Mouse (Mus musculus): ENCODE results near the gene Atp6v1g2. TPM values are rescaled to one million over a fixed set of nuclear protein-coding genes. Genes with fewer than 3 reads are reported as not detected.

The Atp6v1g2 gene
- polyA plus RNA-seq, 1 experiment, result 4.2 TPM

DNA sequence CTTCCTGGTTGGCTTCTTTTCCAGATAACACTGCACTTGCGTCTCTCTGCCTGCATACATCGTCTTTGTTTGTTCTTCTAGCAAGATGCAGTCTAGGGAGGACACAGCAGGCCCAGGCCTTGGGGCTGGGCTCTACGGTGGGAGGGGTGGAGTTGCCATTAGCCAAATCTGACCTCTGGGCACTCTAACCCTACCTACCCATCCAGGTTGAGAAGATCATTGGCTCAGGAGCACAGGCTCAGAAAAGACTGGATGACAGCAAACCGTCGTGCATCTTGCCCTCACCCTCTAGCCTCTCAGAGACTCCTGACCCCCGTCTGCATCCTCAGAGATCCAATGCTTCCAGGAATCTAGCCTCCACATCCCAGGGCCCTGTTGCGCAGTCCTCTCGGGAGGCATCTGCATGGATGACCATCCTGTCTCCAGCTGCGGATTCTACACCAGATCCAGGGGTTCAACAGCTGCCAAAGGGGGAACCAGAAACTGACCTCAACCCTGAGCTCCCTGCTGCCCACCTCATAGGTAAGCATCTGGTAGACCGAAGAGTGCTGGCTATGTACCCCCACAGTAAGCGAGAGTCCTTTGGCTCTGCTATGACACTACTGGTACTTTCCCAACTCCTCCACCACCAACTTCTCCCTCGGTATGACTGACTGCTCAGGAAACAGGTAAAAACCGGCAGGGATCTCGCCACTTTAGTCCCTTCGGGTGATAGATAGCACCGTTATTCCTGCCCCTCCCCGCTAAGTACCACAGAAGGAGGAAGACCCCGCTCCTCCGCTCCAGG lies 38.4 kb upstream of the Atp6v1g2 start:
- H3K36me3 ChIP-seq (ENCODE audit: control insufficient read depth, insufficient read depth, low read length, poor library complexity, severe bottlenecking), result no peaks in the 10 kb centered on the region
- no peaks in the 10 kb centered on the region for H3K4me1 ChIP-seq (ENCODE audit: control insufficient read depth, insufficient read depth, low read length)
- H3K9me3 ChIP-seq (replicated peaks; ENCODE audit: control insufficient read depth, insufficient read depth, low read length, poor library complexity, severe bottlenecking), result no peaks in the 10 kb centered on the region
- no peak overlapping the region for H3K27ac ChIP-seq (ENCODE audit: insufficient read depth, low read length)
- peak overlapping the region; percentile 49 for H3K4me3 ChIP-seq (ENCODE audit: low read depth, low read length)
- no peaks in the 10 kb centered on the region for H3K27me3 ChIP-seq (ENCODE audit: control insufficient read depth, insufficient read depth, low read length, poor library complexity, severe bottlenecking)
- no peak for TF ChIP-seq CTCF (IDR thresholded peaks at IDR 0.05; ENCODE audit: low read depth, low read length)
- no peak for TF ChIP-seq POLR2A (IDR thresholded peaks at IDR 0.05; ENCODE audit: insufficient read depth, low read length)
- no peak for TF ChIP-seq EP300 (IDR thresholded peaks at IDR 0.05; ENCODE audit: insufficient read depth, low read depth, low read length)
- H3K9ac ChIP-seq (ENCODE audit: low read depth, poor library complexity, severe bottlenecking), result no peak overlapping the region

DNA sequence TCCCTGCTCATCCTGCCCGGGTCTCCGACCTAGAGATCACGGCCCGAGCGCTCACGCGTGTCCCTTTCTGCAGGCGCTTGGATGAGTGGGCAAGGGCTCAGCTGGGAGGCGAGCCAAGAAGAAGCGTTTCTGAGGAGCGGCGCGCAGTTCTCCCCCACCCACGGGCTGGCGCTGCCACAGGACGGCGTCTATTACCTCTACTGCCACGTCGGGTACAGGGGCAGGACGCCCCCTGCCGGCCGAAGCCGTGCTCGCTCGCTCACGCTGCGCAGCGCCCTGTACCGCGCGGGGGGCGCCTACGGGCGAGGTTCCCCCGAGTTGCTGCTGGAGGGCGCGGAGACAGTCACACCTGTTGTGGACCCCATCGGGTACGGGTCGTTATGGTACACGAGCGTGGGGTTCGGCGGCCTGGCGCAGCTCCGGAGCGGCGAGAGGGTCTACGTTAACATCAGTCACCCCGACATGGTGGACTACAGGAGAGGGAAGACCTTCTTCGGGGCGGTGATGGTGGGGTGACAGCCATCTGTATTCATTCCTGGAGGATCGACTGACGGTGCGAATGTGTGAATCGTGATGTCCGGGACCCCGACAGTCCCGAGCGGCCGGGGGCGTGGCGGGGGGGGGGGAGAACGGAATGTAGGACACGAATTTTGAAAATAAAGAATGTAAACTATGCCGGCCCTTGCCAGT lies 37.7 kb upstream of the Atp6v1g2 start:
- TF ChIP-seq POLR2A (IDR thresholded peaks at IDR 0.05; ENCODE audit: insufficient read depth, low read length), result no peak
- TF ChIP-seq CTCF (IDR thresholded peaks at IDR 0.05; ENCODE audit: low read depth, low read length), result peak; percentile 90

DNA sequence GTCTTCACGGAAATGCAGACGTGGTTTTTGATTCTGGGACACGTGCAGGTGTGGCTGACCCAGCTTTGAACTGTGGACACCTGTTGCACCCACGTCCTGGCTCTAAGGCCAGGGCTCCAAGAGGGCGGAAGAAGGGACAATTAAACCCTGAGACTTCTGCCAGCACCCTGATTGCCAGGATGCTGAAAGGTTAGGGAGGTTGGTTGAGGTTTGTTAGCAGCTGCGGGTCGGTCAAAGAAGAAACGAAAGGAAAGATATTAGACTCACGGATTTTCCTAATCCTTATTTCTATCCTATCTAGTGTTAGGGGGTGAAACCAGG lies 37.2 kb upstream of the Atp6v1g2 start:
- peak overlapping the region; percentile 70; the same call in 1 of the 2 replicates for H3K4me3 ChIP-seq (ENCODE audit: low read depth, low read length)
- H3K27ac ChIP-seq (ENCODE audit: insufficient read depth, low read length), result no peak overlapping the region
- H3K27me3 ChIP-seq (ENCODE audit: control insufficient read depth, insufficient read depth, low read length, poor library complexity, severe bottlenecking), result no peaks in the 10 kb centered on the region
- no peaks in the 10 kb centered on the region for H3K4me1 ChIP-seq (ENCODE audit: control insufficient read depth, insufficient read depth, low read length)
- no peaks in the 10 kb centered on the region for H3K36me3 ChIP-seq (ENCODE audit: control insufficient read depth, insufficient read depth, low read length, poor library complexity, severe bottlenecking)
- H3K9ac ChIP-seq (ENCODE audit: low read depth, poor library complexity, severe bottlenecking), result peak overlapping the region; percentile 22; the same call in 1 of the 2 replicates
- TF ChIP-seq EP300 (IDR thresholded peaks at IDR 0.05; ENCODE audit: insufficient read depth, low read depth, low read length), result no peak
- no peak for TF ChIP-seq CTCF (IDR thresholded peaks at IDR 0.05; ENCODE audit: low read depth, low read length)
- no peak for TF ChIP-seq POLR2A (IDR thresholded peaks at IDR 0.05; ENCODE audit: insufficient read depth, low read length)
- H3K9me3 ChIP-seq (replicated peaks; ENCODE audit: control insufficient read depth, insufficient read depth, low read length, poor library complexity, severe bottlenecking), result no peaks in the 10 kb centered on the region

More for the DNA sequence above, 37.7 kb upstream of the Atp6v1g2 start:
- Histone ChIP-seq H3K27ac (ENCODE audit: insufficient read depth, low read length) (no peak overlapping the region), H3K4me3 (ENCODE audit: low read depth, low read length) (peak overlapping the region; percentile 70), H3K36me3 (ENCODE audit: control insufficient read depth, insufficient read depth, low read length, poor library complexity, severe bottlenecking) (no peaks in the 10 kb centered on the region), H3K9me3 (replicated peaks; ENCODE audit: control insufficient read depth, insufficient read depth, low read length, poor library complexity, severe bottlenecking) (no peaks in the 10 kb centered on the region), H3K27me3 (ENCODE audit: control insufficient read depth, insufficient read depth, low read length, poor library complexity, severe bottlenecking) (no peaks in the 10 kb centered on the region), H3K9ac (ENCODE audit: low read depth, poor library complexity, severe bottlenecking) (peak overlapping the region; percentile 22; the same call in 1 of the 2 replicates), H3K4me1 (ENCODE audit: control insufficient read depth, insufficient read depth, low read length) (no peaks in the 10 kb centered on the region)

DNA sequence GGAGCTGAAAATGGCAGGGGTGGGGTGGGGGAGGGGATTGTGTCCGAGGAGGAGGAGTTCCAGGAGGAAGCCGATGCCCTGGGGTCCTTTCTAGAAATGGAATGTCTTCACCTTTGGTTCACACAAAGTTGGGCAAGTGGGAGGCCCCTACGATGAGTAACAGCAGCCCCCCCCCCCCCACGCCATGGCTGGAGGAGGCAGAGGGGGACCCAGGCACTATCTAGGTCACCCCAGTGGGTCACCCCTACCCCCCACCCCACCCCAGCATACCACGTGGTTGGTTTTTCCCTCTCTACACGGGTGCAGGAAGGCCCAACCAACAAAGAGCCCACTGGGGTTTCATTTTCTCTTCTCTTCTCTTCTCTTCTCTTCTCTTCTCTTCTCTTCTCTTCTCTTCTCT lies 36.3 kb upstream of the Atp6v1g2 start:
- no peaks in the 10 kb centered on the region for H3K36me3 ChIP-seq (ENCODE audit: control insufficient read depth, insufficient read depth, low read length, poor library complexity, severe bottlenecking)
- no peaks in the 10 kb centered on the region for H3K27me3 ChIP-seq (ENCODE audit: control insufficient read depth, insufficient read depth, low read length, poor library complexity, severe bottlenecking)
- no peak overlapping the region for H3K4me3 ChIP-seq (ENCODE audit: low read depth, low read length)
- no peaks in the 10 kb centered on the region for H3K9me3 ChIP-seq (replicated peaks; ENCODE audit: control insufficient read depth, insufficient read depth, low read length, poor library complexity, severe bottlenecking)
- no peak overlapping the region for H3K9ac ChIP-seq (ENCODE audit: low read depth, poor library complexity, severe bottlenecking)
- no peaks in the 10 kb centered on the region for H3K4me1 ChIP-seq (ENCODE audit: control insufficient read depth, insufficient read depth, low read length)
- no peak for TF ChIP-seq EP300 (IDR thresholded peaks at IDR 0.05; ENCODE audit: insufficient read depth, low read depth, low read length)
- no peak for TF ChIP-seq POLR2A (IDR thresholded peaks at IDR 0.05; ENCODE audit: insufficient read depth, low read length)
- TF ChIP-seq CTCF (IDR thresholded peaks at IDR 0.05; ENCODE audit: low read depth, low read length), result no peak
- H3K27ac ChIP-seq (ENCODE audit: insufficient read depth, low read length), result no peak overlapping the region

DNA sequence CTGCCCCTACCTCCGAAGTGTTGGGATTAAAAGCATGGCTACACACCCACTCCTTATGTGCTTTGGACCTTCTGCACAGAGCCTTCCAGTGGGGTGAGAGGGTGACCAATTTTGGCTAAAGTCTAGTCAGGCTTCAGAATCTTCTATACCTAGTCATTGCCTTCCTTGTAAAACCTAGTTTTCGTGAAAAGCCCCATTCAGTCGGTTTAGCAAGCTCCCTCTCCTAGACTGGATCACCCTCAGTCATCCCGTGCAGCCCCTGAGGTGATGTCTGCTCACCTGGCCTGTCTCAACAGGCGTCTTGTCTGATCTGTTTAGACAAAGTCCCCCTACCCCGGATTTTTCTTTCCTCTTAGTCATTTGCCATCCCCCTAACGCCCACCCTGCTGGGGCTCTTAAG lies 35.4 kb upstream of the Atp6v1g2 start:
- Histone ChIP-seq H3K9ac (ENCODE audit: low read depth, poor library complexity, severe bottlenecking) (no peak overlapping the region), H3K4me1 (ENCODE audit: control insufficient read depth, insufficient read depth, low read length) (no peaks in the 10 kb centered on the region), H3K36me3 (ENCODE audit: control insufficient read depth, insufficient read depth, low read length, poor library complexity, severe bottlenecking) (no peaks in the 10 kb centered on the region), H3K4me3 (ENCODE audit: low read depth, low read length) (no peak overlapping the region), H3K9me3 (replicated peaks; ENCODE audit: control insufficient read depth, insufficient read depth, low read length, poor library complexity, severe bottlenecking) (no peaks in the 10 kb centered on the region), H3K27me3 (ENCODE audit: control insufficient read depth, insufficient read depth, low read length, poor library complexity, severe bottlenecking) (no peaks in the 10 kb centered on the region), H3K27ac (ENCODE audit: insufficient read depth, low read length) (no peak overlapping the region)
- no peak for TF ChIP-seq POLR2A (IDR thresholded peaks at IDR 0.05; ENCODE audit: insufficient read depth, low read length)
- TF ChIP-seq CTCF (IDR thresholded peaks at IDR 0.05; ENCODE audit: low read depth, low read length), result no peak
- no peak for TF ChIP-seq EP300 (IDR thresholded peaks at IDR 0.05; ENCODE audit: insufficient read depth, low read depth, low read length)

DNA sequence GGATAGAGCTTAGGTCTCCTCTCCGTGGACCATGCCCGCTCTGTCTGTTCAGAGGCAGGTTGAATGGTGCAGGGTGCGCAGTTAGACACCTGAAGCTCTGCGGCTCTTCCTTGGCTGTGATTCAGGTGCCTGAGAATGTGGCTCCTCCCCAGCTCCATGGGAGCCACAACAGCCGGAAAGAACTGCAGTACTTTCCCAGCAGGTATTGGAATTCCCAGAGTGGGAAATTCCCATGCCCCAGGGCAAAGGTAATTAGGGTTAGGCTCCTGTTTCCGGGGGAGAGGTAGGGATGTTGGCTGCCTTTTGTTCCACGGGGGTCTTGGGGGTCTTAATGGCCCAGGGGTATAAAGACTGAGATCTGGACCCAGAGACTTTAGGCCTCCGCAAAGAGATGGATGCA lies 34.5 kb upstream of the Atp6v1g2 start:
- Histone ChIP-seq H3K4me3 (ENCODE audit: low read depth, low read length) (no peak overlapping the region), H3K27me3 (ENCODE audit: control insufficient read depth, insufficient read depth, low read length, poor library complexity, severe bottlenecking) (no peaks in the 10 kb centered on the region), H3K27ac (ENCODE audit: insufficient read depth, low read length) (no peak overlapping the region), H3K36me3 (ENCODE audit: control insufficient read depth, insufficient read depth, low read length, poor library complexity, severe bottlenecking) (no peaks in the 10 kb centered on the region), H3K4me1 (ENCODE audit: control insufficient read depth, insufficient read depth, low read length) (no peaks in the 10 kb centered on the region), H3K9ac (ENCODE audit: low read depth, poor library complexity, severe bottlenecking) (no peak overlapping the region), H3K9me3 (replicated peaks; ENCODE audit: control insufficient read depth, insufficient read depth, low read length, poor library complexity, severe bottlenecking) (no peaks in the 10 kb centered on the region)
- peak; percentile 33; the same call in 1 of the 2 replicates for TF ChIP-seq EP300 (IDR thresholded peaks at IDR 0.05; ENCODE audit: insufficient read depth, low read depth, low read length)
- TF ChIP-seq CTCF (IDR thresholded peaks at IDR 0.05; ENCODE audit: low read depth, low read length), result no peak

All from ES-Bruce4 (cell line).